Mouse (Mus musculus): ENCODE results near the gene Scn9a.

GRCm38 (mm10) chr2:66611091-66611490 lies 23.7 kb downstream of the Scn9a start:
- TF ChIP-seq CTCF (IDR thresholded peaks at IDR 0.05; ENCODE audit: extremely low read depth, insufficient read length, insufficient replicate concordance, low read depth, low read length) (no peak), POLR2A (IDR thresholded peaks at IDR 0.05; ENCODE audit: low read depth, low read length) (no peak)
